Mouse (Mus musculus) skeletal muscle tissue, adult 2 months (tissue): ENCODE results near the gene Nav2.

Source experiments
- DNase-seq: peaks from one replicate; pipeline ENCODE4 v3.0.0-alpha.2; 2012; ENCODE audit warnings: low read depth, low spot score

The Nav2 gene

GRCm38 (mm10) chr7:49640709-49641305 lies 732.3 kb downstream of the Nav2 start:
- no peak for DNase-seq
